9 mouse cellular contexts compared by ENCODE assay signal in the genomic region with DNA sequence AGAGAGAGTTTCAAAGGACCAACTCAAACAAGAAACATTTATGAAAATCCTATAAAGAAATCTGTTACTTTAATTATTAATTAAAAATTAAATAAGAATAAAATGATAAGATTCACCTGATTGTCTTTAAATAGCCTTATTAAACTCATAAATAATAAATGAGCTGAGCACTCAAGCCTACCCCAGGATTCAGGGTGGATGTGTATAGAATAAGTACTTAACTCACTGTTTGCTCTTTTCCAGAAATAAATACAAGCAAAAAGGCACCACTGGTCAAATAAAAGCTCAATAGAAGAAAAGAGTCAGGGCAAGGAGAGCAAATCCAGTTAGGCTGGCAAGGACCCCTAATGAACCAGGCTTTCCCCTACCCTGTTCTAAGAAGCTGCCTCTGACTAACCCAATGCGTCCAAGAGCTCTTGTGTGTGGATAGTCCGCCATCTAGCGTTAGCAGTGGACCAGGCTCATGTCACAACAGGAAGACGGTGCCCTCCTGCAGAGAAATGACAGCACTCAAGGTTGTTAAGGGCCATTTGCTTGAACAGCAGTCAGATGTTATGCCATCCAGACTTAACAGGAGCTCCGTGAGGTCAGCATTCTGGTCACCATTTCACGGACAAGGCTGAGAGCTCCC. TPM values are rescaled to one million over a fixed set of nuclear protein-coding genes. Genes with fewer than 3 reads are reported as not detected.
A peak's percentile ranks its signal among the peaks of the same experiment; 100 is the strongest.
DNase-seq lines count a peak whose midpoint lies in the region; ATAC-seq and TF ChIP-seq lines count a peak whose summit lies in the region.
"Had no signal": no experiment of that assay in that cellular context is flagged by ENCODE, and none has a peak within 500 bp of the region (broad histone marks: within the 10 kb centered on the region; RNA-seq: fewer than 3 reads in every experiment).

No protein-coding gene starts in this region.

- TF ChIP-seq CTCF in C2C12 (IDR thresholded peaks at IDR 0.05; ENCODE audit: control insufficient read depth, insufficient read depth, insufficient read length) = peak; percentile 89
- peak; percentile 98 for TF ChIP-seq CTCF in heart, postnatal 0 days (IDR thresholded peaks at IDR 0.05; ENCODE audit: low read depth)
- peak; percentile 75 for TF ChIP-seq CTCF in olfactory bulb, adult 2 months (IDR thresholded peaks at IDR 0.05; ENCODE audit: insufficient read depth, low read depth, low read length)

- H3K79me2 ChIP-seq in C2C12 (ENCODE audit: control insufficient read depth, insufficient read depth) = no peaks in the 10 kb centered on the region

- DNase-seq in adrenal gland, postnatal 4 days (ENCODE audit: low spot score in 2 of 2) = peak; percentile 28 to 49
- DNase-seq in heart, postnatal 0 days (ENCODE audit: low spot score) = peak; percentile 62
- DNase-seq in kidney, postnatal 25 days = peak; percentile 86 to 89
- peak; percentile 53 to 54 for DNase-seq in lung, adult 18-20 months
- peak; percentile 26 to 45 for DNase-seq in thymus, adult 18-20 months

- no peak overlapping the region for H3K27ac ChIP-seq in embryonic facial prominence, embryonic 15.5 days (replicated peaks)
- H3K27ac ChIP-seq in heart, postnatal 0 days (ENCODE audit: low read depth) = no peak overlapping the region
- H3K27ac ChIP-seq in olfactory bulb, adult 2 months (ENCODE audit: insufficient read depth, low read depth, low read length) = no peak overlapping the region
- H3K27ac ChIP-seq: embryonic facial prominence, embryonic 13.5 days had no signal

- H3K27me3 ChIP-seq in C2C12 (ENCODE audit: control insufficient read depth, insufficient read depth, insufficient read length) = peaks cover 11% of the 10 kb centered on the region
- H3K27me3 ChIP-seq in embryonic facial prominence, embryonic 15.5 days = no peaks in the 10 kb centered on the region
- H3K27me3 ChIP-seq in heart, postnatal 0 days (ENCODE audit: control insufficient read depth, insufficient read depth, low read length) = no peaks in the 10 kb centered on the region

- H3K4me1 ChIP-seq in embryonic facial prominence, embryonic 15.5 days = no peaks in the 10 kb centered on the region
- no peaks in the 10 kb centered on the region for H3K4me1 ChIP-seq in heart, postnatal 0 days (ENCODE audit: control insufficient read depth, insufficient read depth)
- no peaks in the 10 kb centered on the region for H3K4me1 ChIP-seq in olfactory bulb, adult 2 months (ENCODE audit: control insufficient read depth, insufficient read depth, low read length)
- H3K4me1 ChIP-seq: embryonic facial prominence, embryonic 13.5 days had no signal

- H3K4me3 ChIP-seq in C2C12 (ENCODE audit: insufficient read depth, poor library complexity, severe bottlenecking) = no peak overlapping the region
- no peak overlapping the region for H3K4me3 ChIP-seq in embryonic facial prominence, embryonic 15.5 days (replicated peaks)
- H3K4me3 ChIP-seq in heart, postnatal 0 days (ENCODE audit: low read depth, low read length) = no peak overlapping the region
- no peak overlapping the region for H3K4me3 ChIP-seq in olfactory bulb, adult 2 months (ENCODE audit: insufficient read depth, low read depth, low read length)
- H3K4me3 ChIP-seq: embryonic facial prominence, embryonic 13.5 days had no signal

- H3K4me2 ChIP-seq in embryonic facial prominence, embryonic 15.5 days (replicated peaks) = no peak overlapping the region
- no peak overlapping the region for H3K4me2 ChIP-seq in heart, postnatal 0 days (ENCODE audit: low read depth, low read length)
- H3K4me2 ChIP-seq: embryonic facial prominence, embryonic 13.5 days had no signal

- TF ChIP-seq POLR2A in olfactory bulb, adult 2 months (IDR thresholded peaks at IDR 0.05; ENCODE audit: insufficient read depth, low read depth, low read length) = no peak

- H3K9me3 ChIP-seq in embryonic facial prominence, embryonic 15.5 days (replicated peaks) = no peaks in the 10 kb centered on the region
- no peaks in the 10 kb centered on the region for H3K9me3 ChIP-seq in heart, postnatal 0 days (replicated peaks; ENCODE audit: control insufficient read depth, low read length)
- H3K9me3 ChIP-seq: embryonic facial prominence, embryonic 13.5 days had no signal

- no peaks in the 10 kb centered on the region for H3K79me3 ChIP-seq in C2C12 (ENCODE audit: low read depth)

- H3ac ChIP-seq in C2C12 (ENCODE audit: control insufficient read depth, insufficient read length, low read depth) = no peak overlapping the region

- WGBS in embryonic facial prominence, embryonic 15.5 days = 5% methylated on average over 6 of the region's 6 CpGs
- 2% methylated on average over 6 of the region's 6 CpGs for WGBS in heart, postnatal 0 days
- 10% methylated on average over 6 of the region's 6 CpGs for WGBS in olfactory bulb, adult 2 months

- no peak for TF ChIP-seq EP300 in heart, postnatal 0 days (IDR thresholded peaks at IDR 0.05; ENCODE audit: low read depth)

- no peak overlapping the region for H3K9ac ChIP-seq in embryonic facial prominence, embryonic 15.5 days
- no peak overlapping the region for H3K9ac ChIP-seq in heart, postnatal 0 days (replicated peaks; ENCODE audit: low read depth, low read length)
- H3K9ac ChIP-seq: embryonic facial prominence, embryonic 13.5 days had no signal

- ATAC-seq in embryonic facial prominence, embryonic 15.5 days (ENCODE audit: insufficient number of reproducible peaks, low FRiP score, low TSS enrichment, low read depth) = peak; percentile 77
- peak; percentile 74; the same call in 1 of the 2 replicates for ATAC-seq in heart, postnatal 0 days (ENCODE audit: insufficient read depth, low read depth)

- no peaks in the 10 kb centered on the region for H3K36me3 ChIP-seq in C2C12 (ENCODE audit: control insufficient read depth, insufficient read depth)
- H3K36me3 ChIP-seq in embryonic facial prominence, embryonic 15.5 days = no peaks in the 10 kb centered on the region
- no peaks in the 10 kb centered on the region for H3K36me3 ChIP-seq in heart, postnatal 0 days (replicated peaks; ENCODE audit: control insufficient read depth, insufficient read depth, low read length)
- H3K36me3 ChIP-seq: embryonic facial prominence, embryonic 13.5 days had no signal

TF ChIP-seq in C2C12, 6 proteins besides CTCF, POLR2A, EP300 and RAD21:
- TF ChIP-seq CEBPB (IDR thresholded peaks at IDR 0.05; ENCODE audit: low read depth) (no peak), FOSL1 (IDR thresholded peaks at IDR 0.05; ENCODE audit: insufficient read depth, low read length, poor library complexity, severe bottlenecking) (no peak), MYOD1 (IDR thresholded peaks at IDR 0.05; ENCODE audit: control insufficient read depth, insufficient read length, low read depth) (no peak), USF1 (IDR thresholded peaks at IDR 0.05; ENCODE audit: low read depth) (no peak), MAX (IDR thresholded peaks at IDR 0.05) (no peak)

RNA-seq across cellular contexts. Expression of a gene that starts 33.5 kb away (rescaled TPM):
- polyA plus RNA-seq in C2C12 (2012; fragmentation: generic; extraction: Trizol) = not detected
- 1 to 10 TPM; 2.3 to 6.5 TPM for total RNA-seq in adrenal gland, postnatal 4 days (2021)
- polyA plus RNA-seq in embryonic facial prominence, embryonic 15.5 days (2015; fragmentation: Nextera tagmentation; extraction: Ambion mirVana) = 7.0 and 9.0 TPM in 2 replicates
- not detected in 2 replicates for total RNA-seq in heart, postnatal 0 days (2014; rRNA removed; ENCODE audit: low replicate concordance)
- polyA plus RNA-seq in heart, postnatal 0 days (2015; fragmentation: Nextera tagmentation; extraction: Ambion mirVana) = 0.11 and 0.14 TPM in 2 replicates
- not detected in 2 replicates for polyA plus RNA-seq in olfactory bulb, adult 2 months (2012; ENCODE audit: insufficient read depth, insufficient read length, low replicate concordance, missing spikeins)

Comparison
In these comparisons a context has a peak if more than half of its experiments do, and no peak if none do; other contexts are left out.
1. DNase-seq: peak in every context shown above with its lines; median percentile 88 in kidney, postnatal 25 days; 62 in heart, postnatal 0 days; 54 in lung, adult 18-20 months; 38 in adrenal gland, postnatal 4 days; 36 in thymus, adult 18-20 months.